Mouse (Mus musculus) hindlimb bud, embryonic 11.5 days (tissue): ENCODE measurements around the gene Slc27a5.
A peak's percentile ranks its signal among the peaks of the same experiment; 100 is the strongest.

Source experiments
- DNase-seq: peaks from one replicate; pipeline ENCODE4 v3.0.0-alpha.2; 2012; ENCODE audit warnings: low read depth, low spot score; ENCODE audit errors: extremely low spot score

Gene Slc27a5

DNA sequence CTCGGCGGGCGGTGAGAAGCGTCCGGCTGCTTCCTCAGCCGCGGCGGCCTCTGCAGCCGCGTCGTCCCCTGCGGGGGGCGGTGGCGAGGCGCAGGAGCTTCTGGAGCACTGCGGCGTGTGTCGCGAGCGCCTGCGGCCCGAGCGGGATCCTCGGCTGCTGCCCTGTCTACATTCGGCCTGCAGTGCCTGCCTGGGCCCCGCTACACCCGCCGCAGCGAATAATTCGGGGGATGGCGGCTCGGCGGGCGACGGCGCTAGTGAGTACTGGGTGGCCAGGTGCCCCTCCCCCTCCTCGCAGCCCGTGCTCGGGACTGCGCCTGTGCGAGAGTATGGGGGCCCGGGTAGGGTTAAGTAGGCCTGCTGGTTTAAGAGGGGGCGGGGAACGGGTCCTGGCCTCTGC lies 26.8 kb upstream of the Slc27a5 start:
- DNase-seq: no peak

DNA sequence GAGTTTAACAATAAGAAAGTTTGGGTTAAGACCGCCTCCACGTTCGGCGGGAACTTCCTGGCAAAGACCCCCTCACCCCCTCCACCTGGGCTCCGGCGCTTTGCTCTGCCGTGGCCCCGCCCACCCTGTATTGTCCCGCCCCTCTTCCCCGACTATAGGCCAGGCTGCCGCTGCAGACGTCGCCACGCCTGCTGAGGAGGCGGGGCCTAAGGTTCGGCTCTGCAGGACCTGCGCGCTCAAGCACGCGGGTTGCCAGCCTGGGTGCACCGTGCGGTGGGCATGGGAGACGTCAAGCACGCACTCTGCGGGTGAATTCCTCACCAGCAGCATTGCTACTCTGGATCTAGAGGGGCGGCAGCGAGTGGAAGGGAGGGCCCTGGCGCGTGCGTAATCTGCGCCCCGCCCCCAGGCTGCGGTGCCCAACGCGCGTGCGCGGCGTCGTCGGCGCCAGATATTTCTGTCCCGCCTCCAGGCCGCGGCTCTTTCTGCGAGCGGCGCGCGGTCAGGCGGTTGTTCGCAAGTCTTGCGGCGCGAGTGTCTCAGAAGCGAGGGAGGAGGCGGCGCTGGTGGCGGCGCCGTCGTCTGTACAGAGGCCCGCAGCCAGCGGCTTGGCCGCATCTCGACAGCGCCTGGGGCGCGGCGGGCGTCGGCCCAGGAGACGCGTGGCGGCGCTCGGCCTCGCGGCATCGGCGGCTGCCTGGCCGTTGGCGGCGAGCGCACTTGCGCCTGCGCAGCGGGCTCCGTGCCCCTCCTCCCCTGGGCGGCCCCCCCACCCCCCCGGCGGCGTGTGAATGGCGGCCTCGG lies 26.1 kb upstream of the Slc27a5 start:
- DNase-seq: peak; percentile 69

DNA sequence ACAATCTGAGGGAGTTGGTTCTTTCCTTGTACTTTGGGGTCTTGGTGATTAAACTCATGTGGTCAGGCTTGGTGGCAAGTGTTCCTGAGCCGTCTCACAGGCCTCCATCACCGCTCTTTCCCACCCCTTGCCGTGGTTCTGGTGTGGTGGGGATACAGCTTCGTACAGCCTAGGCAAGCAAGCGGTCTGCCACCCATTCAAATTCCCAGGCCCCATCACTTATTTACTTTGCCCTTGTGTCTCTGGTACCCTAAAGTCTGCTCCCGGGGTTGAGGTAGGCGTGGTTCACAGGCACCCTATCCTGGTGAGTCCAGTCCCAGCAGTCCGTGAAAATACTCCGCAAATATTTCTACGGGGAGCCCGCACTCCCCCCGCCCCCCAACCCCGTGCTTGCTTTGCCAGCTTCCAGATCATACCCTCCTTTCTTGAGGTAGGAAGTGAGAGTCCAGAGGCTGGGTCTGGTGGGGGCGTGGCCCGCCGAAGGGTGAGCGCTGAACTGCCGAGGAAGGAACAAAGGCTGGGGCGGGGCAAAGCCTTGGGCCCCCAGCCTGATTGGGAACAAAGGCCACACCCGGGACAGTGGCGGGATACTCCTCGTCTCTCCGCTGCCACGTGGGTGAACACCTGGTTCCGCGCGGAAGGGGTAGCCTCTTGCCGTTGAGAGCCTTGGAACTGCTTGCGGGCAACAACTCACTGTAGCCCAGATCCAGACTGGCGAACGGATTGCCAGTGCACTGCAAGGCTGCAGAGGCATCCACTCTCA lies 25.0 kb upstream of the Slc27a5 start:
- DNase-seq: no peak

DNA sequence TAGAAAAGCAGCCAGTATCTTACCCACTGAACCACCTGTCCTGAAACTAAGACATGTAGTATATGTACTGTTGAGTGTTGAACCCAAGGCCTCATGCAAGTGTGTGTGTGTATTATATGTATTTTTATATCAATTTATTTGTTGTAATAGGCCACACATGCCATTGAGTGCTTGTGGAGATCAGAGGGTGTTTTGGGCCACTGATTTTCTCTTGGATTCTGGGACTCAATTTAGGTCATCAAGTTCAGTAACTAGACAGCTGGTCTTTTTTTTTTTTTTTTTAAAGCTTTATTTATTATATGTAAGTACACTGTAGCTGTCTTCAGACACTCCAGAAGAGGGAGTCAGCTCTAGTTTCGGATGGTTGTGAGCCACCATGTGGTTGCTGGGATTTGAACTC lies 17.2 kb upstream of the Slc27a5 start:
- DNase-seq: no peak

DNA sequence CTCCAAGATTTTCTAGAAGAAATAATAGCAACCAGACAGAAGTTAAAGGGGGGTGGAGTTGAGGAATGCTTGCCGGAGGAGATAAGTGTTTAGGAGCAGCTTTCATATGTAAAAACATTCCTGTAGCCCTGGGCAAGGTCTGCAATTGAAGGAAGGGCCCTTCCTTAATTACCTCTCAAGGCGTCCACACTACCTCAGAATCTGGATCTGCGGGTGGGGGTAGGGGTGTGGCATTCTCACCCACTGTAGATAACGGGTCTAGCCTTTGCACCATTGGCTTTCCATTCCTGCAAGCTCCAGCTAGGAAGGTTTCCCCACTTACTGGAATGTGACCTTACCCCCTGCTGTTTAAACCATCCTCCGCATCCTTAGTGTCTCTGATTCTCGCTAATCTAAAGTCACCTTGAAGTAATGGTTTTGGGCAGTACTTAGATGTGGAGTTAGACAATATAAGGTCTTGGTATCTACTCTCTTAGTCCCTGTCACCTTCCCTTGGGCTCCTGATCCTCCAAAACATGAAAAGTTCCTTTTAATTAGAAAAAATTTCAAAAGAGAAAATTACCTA lies 16.4 kb upstream of the Slc27a5 start:
- DNase-seq: no peak

DNA sequence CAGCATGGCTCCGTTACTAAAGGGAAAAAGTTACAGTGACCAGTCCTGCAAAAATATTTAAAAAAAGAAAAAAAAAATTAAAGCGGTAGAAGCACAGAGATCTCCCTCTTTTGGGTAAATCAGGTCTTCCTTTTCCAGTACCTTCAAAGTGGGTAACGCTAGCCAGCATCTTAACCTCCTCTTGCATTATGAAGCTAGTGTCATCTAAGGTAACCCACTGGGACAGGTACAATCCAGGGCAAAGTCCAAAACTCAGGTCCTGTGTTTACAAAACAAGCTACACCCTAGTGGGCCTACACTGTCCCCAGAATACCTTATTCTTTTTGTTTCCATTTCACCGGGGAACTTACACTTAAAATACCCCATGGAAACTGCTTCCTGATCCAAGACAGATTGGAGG lies 15.7 kb upstream of the Slc27a5 start:
- no peak for DNase-seq

DNA sequence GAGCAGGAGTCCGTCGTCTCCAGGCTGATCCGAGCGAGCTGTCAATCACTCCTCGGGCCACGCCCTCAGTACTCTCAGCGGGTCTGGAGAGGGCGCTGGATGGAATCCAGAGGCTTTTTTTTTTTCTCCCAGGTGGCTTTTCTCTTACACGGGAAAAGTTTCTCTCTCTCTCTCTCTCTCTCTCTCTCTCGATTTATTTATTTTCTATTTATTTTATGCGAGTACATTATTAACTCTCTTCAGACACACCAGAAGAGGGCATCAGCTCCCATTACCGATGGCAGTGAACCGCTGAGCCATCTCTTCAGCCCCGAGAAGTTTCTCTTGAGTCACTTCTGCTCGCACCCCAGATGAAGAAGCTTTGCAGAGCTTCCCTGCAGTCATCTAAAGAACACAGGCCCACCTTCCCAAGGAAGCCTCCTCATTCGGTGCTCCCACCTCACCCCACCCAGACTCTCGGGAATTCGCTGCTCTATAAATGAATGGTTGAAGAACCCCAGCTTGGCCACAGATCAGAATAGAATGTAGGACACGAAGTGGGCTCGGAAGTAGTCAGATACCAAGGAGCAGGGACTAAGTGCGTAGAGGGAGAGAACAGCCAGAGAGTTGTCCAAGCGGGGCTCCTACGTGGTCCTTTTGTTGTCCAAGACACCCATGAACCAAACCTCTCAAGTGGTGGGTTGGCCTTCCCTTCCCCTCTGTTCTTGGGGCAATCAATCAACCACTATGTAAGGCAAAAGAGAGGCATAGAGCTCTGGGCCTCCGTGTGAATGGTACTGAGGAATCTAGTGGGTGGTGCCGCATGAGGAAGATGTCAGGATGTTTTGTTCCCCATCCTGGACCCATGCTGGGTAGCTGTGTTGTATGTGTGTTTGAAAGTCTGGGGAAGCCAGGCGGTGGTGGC lies 12.3 kb upstream of the Slc27a5 start, which contains the start of gene Zbtb45:
Gene Zbtb45 (minus strand): TSS at position 30 of the 904 bp plus-strand sequence.
- no peak for DNase-seq

DNA sequence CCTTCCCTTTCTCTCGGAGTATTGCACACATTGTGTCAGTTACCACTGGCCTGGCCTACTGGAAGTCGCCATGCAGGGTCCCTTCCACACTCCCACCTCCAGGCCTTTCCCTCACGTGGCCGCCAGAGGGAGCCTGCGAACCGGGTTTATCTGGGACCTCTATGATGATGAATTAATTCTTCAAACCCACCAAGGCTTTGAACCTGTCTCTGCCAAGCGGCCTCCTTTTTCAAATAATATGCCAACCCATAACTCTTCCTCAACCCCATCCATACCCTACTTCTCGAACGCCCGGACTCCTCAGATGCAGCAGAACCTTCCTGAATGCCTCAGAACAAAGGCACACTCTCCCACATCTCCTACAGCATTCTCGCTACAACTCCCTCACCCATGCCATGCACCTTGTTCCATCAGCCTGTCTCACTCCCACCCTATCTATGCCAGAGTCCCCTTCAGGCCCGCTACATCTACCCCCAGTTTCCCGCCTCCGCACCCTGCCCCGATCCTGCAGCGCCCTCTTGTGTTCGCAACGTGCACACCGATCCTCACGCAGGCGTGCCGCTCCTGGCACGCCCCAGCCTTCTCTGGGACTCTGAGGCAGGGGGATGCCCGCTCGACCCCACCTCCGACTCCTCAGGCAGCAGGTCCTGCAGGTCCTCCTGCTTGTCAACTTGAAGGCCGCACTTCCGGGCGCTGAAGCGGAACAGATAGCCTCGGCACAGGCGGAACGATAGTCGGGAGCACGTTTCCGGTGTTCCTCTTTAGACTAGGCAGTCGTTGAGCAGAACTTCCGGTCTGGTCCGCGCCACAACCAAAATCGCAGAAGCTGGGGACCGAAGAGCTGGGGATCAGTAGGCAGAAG lies 11.4 kb upstream of the Slc27a5 start:
- peak; percentile 94 for DNase-seq

DNA sequence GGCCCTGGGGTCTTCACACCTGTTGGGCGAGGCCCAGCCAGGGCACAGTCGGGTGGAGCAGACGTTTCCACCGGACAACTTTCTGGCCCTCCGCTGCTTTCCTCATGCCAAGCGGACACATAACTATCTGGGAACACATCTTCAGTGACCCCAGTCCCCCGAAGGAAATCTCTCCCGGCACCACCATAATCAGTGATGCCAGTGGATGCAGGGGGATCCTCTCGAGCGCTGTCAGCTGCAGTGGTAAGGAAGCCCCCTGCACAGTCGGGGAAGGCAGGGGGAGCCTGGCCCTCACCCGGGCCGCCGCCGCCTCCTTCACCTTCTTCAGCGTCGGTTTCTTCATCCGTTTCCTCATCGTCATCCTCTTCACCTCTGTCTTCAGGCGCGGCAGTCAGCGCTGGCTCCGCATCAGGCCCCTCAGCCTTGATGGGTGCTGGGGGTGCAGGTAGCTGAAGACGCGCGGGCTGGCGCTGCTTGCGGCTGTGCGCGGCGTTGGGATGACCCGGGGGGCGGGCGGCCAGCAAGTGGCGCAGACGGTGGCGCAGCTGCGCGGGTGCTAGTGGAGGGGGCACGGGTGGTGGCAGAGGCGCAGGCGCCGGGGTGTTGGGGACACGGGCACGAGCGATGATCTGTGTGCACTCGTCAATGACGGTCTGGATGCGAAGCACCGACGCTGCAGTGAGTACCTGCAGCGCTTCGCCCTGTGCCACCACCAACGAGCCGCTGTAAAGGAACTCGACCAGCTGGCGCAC lies 9.5 kb upstream of the Slc27a5 start:
- no peak for DNase-seq

DNA sequence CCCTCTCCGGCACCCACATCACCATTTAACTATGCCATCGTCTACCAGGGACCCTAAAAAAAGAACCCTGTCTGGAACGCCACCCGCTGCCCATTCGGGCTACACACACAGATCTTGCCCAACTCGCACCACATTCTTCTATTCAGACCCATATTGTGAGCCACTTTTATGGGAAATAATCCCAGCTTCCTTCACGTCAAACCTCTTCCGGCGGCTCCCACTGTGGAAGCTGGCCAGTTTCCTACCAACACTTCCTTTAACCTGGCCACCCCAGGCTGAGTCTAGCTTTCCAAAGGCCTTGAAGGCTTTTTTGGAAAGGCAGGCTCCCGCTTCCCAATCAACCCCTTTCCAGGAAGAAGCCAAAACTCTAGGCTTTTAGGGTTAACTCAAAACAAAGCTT lies 8.5 kb upstream of the Slc27a5 start:
- DNase-seq: no peak

DNA sequence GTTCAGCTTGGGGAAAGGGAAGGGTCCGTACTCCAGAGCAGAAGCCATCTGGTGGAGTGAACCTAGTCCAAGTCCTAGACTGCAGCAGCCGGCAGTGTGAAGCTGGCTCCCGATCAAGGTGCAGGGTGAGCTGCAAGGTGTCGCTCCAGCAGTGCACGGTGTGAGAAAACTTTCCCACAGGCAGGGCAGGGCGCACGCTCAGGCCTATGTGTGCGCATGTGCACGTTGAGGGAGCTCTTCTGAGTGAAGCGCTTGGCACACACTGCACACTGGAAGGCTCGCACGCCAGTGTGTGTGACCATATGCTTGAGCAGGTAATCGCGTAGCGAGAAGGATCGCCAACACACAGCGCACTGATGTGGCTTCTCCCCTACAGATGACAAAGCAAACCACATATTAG lies 8.0 kb upstream of the Slc27a5 start:
- no peak for DNase-seq

DNA sequence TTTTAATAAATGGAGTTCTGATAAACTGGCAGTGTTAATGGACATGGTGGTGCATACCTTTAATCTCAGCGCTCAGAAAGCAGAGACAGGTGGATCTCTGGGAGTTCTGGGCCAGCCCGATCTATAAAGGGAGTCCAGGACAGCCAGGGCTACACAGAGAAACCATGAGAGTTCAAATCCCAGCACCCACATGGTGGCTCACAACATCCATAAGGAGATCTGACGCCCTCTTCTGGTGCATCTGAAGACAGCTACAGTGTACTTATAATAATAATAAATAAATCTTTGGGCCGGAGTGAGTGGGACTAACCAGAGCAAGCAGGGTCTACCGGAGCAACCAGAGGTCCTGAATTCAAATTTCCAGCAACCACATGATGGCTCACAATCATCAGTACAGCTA lies 5.4 kb upstream of the Slc27a5 start:
- no peak for DNase-seq

DNA sequence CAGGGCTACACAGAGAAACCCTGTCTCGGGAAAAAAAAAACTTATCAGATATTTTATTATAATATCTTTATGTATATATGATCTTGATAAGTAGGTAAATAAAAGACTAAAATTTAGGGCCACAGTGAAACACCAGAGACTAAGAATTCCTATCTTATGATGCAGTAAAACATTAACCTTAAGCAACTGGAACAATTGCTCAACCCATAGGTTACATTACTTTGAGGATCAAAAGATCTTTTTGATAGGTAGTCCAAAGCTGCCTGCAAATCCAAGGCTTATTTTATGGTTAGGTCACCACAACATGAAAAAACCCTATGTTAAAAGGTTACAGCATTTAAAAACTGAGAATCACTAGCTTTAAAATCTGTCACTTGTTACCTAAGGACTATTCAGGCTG lies 3.6 kb upstream of the Slc27a5 start:
- no peak for DNase-seq

DNA sequence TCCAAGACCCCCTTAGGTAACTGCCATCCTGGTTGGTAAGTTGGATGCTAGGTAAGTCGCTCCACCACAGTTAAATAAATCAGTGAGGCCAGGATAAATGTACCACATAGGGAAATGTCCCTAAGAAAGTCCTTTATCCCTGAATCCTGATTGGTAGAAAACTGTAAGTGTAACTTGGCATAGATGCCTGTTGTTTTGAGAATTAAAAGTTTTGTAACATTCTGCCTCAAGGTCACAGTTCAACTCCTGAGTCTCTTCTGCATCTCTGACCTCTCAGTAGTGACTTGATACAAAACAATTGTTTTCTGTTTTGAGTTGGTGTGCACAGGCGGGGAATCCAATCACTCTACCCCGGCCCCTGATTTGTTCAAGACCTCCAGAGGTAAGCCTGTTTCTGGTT lies 859 bp upstream of the Slc27a5 start, which contains the start of gene Trim28:
Gene Trim28 (plus strand): TSS at position 264 of the 400 bp plus-strand sequence.
- no peak for DNase-seq

DNA sequence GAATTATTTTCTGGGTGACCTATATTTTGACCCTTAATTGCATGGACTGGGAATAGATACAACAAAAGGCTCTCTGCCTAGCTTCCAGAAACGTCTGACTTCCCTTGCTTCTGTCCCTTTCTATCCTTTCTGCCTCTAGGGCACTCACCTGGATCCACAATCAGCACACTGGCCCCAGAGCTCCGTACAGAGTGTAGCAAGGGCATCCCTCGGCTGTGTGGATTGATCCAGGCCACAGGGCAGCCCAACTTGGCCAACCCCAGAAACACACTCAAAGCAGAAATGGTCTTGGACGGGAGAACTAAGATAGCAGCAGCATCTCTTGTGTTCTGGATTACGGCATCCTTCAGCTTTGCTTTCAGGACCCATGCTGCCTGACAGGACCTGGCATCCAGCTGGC lies 762 bp downstream of the Slc27a5 start:
- DNase-seq: no peak

DNA sequence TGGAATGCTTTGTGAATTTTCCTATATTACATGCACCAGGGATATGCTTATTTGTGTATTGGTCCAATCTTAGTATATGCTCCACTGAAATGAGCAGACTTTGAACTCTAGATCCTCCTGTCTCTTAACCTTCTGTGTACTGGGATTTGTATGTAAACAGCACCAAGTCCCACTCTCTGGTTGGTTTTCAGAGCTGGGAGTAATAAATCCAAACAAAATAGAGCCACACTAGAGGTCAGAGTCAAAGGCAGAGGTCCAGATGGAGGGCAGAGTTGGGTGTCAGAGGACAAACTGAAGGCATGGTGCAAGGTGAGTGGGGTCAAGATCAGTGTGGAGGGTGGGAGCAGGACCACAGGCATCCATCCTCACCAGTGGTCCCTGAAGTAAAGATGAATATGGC lies 2.1 kb downstream of the Slc27a5 start:
- DNase-seq: no peak

DNA sequence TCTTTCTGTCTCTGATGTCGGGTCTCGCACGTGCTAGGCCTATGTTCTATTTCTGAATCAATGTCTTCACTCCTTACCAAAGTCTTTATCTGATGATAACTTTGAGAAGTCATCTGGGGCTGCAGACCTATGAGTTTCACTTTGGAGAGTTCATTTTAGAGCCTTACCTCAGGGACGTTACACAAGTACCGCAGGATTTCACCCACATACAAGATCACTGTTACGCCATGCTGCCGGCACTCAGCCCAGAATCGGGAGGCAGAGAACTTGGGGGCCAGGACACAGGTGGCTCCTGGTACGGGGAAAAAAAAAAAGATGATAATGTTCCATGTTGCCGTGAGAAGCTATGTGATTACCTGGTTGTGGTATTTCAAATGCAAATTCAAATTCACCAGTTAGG lies 4.8 kb downstream of the Slc27a5 start:
- no peak for DNase-seq

DNA sequence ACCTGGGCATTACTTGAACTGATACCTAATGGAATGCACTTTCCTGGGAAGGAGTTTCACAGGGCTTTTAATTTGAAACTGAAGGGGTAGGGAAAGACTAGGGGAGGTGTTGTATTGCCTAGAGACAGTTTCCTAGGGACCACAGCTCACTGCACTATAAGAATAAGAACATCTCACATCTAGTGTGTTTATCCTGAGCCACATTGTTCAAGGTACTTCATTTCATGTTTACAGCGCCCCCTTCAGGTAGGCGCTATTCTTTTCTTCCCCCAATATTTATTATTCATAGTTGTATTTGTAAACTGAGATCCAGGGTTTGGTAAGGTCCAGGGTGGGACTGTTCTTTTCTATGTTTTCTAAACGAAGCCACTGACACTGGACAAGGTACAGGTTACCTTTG lies 5.8 kb downstream of the Slc27a5 start:
- no peak for DNase-seq
